Mouse (Mus musculus) thymus, postnatal 0 days (tissue): Measurements from ENCODE around the gene Traf5. TPM values are rescaled to one million over a fixed set of nuclear protein-coding genes. Genes with fewer than 3 reads are reported as not detected.

ENCODE experiments used
- DNase-seq: peaks from one replicate; pipeline ENCODE4 v3.0.0-alpha.2; 2015; ENCODE audit warnings: low spot score
- polyA plus RNA-seq: library from polyadenylated mRNA; unstranded; fragments of >200 nt; fragmentation: Nextera tagmentation; extraction: Ambion mirVana; gene quantifications from 2 replicates; pipeline ENCODE4 v1.2.1, GENCODE M21; 2015

The Traf5 gene
- polyA plus RNA-seq, 1 experiment from 2014 or later: 15.0 TPM

DNA sequence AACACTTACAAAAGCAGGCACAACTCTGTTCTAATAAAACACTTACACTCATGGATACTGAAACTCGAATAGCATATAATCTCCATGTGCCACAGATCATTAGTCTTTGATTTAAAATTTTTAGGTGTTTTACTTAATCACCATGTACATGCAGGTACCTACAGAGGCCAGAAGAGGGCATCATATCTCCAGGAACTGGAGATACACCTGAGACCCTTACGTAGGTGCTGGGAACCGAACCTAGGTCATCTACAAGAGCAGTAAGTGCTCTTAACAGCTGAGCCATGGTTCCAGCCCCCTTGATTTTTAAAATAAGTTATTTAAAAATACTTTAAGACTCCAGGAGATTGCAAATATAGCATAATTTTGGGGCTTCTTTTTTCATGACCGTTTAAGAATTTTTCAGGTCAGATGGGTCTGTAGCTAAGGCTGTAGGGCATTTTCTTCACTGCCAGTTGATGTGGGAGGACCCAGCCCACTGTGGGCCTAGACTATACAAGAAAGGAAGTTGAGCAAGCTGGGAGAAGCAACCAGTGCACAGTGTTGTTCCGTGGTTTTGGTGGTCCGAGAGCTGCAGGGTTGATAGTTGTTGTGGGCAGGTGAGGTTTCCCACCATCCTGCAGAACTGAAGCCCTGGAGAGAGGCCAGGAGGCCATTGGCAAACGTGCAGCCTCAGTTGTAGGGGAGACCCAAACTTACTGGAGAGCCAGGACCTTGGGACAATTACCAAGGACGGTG, 29.0 kb downstream of the Traf5 start:
- DNase-seq: no peak

GRCm38 (mm10) chr1:192062682-192063081, 29.7 kb downstream of the Traf5 start:
- DNase-seq: no peak

DNA sequence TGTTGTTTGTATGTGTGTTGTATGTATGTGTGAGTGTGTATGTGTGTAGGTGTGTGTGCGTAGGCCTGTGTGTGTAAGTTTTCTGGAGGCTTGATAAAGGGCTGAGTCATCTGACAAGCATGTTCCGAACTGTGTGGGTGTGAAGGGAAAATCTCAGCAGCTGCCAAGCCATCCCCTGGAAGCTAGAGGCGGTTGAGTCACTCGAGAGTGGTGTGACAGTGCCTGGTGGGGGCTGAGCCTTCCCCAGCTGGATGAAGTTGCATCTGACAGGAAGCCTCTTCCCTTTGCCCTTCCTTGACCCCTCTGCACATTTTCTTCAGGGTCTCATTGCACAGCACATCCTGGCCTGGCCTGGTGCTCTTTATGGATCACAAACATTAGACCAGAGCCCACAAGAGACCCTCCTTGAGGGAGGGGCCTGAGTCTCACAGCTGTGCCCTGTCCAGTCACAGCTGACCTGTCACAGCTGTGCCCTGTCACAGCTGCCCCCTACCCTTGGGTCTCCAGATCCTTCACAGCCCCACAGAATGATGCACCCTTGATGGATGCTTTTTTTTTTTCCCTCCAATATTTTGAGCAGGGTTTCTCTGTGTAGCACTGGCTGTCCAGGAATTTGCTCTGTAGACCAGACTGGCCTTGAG, 30.6 kb downstream of the Traf5 start:
- no peak for DNase-seq

DNA sequence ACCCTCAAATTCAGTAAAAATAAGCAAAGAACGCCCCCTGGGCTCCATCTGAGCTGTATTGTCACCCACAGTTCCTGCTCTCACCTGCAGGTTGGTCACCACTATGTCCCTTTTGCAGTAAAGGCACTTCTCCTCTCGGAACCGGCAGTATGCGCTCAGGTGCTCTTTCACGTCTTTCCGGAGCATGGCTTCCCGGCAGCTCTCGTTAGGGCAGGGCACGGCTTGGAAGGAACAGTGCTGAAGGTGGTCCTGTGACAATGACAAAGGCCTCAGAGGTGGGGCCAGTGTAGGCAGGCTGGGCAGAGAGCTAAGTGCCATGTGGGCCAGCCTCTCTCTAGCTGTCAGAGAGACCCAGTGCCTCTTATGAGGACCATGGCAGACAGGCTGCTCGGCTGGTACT, 33.4 kb downstream of the Traf5 start:
- DNase-seq: no peak

DNA sequence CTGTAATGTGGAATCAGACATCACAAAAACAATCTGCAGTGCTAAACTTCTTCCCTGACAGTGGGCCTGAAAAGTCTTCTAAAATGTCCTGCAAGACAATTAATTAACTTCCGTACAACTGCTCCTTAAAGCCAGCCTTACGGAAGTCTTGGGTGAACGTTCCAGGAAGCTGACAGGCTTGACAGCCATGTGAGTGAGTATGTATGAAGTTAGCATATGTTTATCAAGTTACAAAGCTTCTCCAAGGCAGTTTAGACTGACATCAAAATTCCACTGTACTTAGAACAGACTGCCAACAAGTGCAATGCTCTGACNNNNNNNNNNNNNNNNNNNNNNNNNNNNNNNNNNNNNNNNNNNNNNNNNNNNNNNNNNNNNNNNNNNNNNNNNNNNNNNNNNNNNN, 38.6 kb downstream of the Traf5 start:
- no peak for DNase-seq

GRCm38 (mm10) chr1:192052986-192053385, 39.4 kb downstream of the Traf5 start:
- no peak for DNase-seq

GRCm38 (mm10) chr1:192052461-192052860, 39.9 kb downstream of the Traf5 start:
- DNase-seq: no peak

- no peak for DNase-seq
Measured at GRCm38 (mm10) chr1:191999022-191999421, 93.3 kb downstream of the Traf5 start.

GRCm38 (mm10) chr1:191996621-191997185, 95.7 kb downstream of the Traf5 start:
- DNase-seq: no peak

DNA sequence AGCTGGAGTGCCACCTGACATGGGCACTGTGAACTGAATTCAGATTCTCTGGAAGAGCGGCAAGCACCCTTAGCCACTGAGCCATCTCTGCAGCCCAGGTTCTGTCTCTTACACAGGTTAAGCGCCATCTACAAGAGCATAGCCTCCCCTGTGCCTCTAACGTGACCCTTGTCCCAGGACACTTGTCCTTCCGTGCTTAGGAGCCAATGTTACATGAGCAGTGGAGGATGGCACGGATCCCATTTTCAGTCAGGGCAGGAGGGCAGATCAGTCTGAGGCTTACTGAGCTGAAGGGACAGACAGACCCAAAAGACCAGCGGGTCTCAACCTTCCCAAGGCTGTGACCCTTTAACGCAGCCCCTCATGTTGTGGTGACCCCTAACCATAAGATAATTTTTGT, 96.4 kb downstream of the Traf5 start:
- DNase-seq: no peak

DNA sequence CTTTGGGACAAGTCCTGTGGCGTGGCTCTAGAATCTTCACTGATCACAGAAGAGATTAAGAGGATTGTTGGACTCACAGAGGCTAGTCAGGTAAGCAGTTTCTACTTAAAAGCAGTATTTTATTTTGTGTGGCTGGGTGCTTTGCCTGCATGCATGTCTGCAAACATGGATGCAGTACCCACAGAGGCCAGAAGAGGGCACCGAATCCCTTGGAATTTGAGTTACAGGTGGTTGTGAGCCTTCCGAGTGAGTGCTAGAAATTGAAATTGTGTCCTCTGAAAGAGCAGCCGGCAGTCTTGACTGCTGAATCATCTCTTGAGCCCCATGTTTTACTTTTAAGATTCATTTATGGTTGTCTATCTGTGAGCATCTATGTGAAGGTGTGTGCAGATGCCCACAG, 96.9 kb downstream of the Traf5 start:
- peak; percentile 62 for DNase-seq

- DNase-seq: no peak
Measured at GRCm38 (mm10) chr1:191994476-191994875, 97.9 kb downstream of the Traf5 start.

- DNase-seq: no peak
Measured at GRCm38 (mm10) chr1:191992040-191992780, 100.1 kb downstream of the Traf5 start.

DNA sequence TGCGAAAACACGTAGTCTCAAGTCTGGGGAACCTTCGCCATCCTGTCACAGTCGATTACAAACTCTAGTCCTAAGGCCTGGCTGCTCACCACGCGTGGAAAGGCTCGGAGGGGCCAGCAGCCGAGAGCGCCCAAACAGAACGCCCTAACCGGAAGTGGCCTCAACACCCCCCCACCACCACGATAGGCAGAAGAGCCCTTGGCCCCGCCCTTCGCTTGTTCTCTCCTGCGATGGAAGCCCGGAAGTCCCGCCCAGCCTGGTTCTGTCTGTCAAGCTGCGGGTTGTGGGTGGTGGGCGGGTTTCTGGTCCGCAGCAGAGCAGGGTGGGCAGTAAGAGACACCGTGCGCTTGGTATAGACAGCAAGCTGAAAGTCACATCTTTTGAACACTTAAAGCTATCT, 102.4 kb downstream of the Traf5 start:
- DNase-seq: peak; percentile 98

- DNase-seq: no peak
Measured at GRCm38 (mm10) chr1:191989060-191989459, 103.3 kb downstream of the Traf5 start.

DNA sequence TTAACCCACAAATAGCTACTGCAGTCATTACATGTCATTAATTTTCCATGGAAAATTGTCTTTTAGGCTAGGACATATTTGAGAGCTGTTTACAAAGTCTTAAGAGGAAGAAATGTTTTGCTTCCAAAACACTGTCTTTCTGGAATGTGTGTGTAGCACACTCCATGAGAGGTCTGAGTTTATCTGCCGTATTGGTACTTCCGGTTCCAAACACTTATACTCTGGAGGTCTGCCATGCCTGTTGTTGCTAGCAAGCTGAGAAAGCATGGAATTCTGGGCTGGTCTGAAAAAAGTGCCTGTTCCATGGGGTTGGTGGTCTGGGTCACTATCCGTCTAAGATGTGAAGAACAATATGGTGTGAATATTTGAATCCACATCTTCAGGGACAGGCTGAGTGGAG, 103.7 kb downstream of the Traf5 start:
- DNase-seq: no peak

DNA sequence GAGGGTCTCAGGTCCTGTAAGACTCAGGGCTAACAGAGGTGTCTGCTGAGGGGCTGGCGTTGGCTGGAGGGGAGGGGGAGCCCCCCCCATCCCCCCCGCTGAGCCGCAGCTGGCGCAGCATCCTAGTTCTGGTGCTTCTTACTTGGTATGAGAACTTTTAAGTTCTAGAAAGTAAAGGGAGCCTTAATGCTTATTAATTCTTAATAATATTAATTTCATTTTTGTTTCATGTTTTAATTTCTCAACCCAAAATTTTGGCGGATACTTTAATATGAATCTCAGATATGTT, 104.9 kb downstream of the Traf5 start:
- DNase-seq: no peak

DNA sequence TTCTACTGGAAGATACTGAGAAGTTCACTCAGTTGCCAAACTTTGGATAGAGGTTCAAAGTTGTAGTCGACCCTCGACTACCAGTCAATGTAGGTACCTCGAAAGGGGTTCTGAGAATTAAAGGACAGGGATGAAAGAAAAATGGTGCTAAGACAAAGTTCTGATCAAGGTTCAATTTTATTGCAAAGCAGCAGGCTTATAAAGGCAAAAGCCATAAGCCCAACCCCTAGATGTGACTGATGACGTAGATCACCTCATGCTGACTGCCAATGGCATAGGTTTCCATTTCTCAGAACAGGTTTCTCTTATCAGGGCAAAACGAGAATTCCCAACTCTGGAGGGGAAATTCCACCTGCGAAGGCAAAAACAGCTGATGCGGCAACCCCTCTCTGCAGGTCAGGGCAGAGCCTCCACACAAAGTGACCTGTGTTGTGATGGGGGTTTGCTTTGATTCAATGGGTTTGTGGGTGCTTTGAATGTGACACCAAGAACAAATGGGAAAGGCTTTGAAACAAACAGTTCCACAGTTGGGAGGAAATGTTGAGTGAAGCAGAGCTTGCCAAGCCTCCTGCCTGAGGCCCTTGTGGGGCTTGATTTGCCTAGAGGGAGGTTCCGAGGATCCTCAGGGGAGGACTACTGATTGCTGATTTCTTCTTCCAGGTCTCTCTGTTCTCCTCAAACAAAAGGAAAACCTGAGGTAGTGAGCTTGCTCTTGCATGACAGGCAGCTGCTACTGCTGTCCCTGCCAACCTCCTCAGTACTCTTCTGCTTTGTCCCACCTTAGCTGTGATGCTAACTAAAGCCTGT, 105.5 kb downstream of the Traf5 start:
- DNase-seq: no peak

DNA sequence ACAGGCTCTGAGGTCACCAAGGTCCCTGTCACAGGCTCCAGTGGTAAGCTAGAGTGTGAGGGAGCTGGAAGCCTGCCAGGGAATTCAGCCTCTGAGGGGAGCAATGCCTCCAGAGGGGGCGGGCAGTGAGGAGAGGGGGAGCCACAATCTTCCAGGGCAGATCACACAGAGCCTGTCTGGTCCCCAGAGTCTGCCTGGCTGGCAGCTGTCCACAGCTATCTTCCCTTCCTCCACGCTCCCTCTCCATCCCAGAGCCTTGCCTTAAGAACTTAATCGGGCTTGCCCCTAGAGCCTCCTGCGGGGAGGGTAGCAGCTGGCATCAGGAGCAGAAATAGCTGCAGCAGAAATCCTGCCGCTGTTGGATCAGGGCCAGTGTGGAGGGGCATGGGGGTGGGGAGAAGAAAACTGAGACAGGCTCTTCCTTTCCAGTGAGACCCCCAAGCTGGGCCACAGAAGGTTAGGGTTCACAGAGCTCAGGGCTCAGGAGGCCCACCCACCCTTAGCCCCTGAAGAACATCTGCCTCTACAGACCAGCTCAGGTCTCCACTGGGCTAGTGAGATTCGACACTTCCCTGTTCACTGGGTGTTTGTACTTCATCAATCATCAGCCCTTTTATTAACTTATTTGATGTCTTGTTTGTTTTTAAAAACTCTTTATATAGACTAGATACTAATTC, 110.8 kb downstream of the Traf5 start:
- DNase-seq: no peak

- no peak for DNase-seq
Measured at GRCm38 (mm10) chr1:191977187-191977586, 115.2 kb downstream of the Traf5 start, which contains the start of gene Rd3. Rd3 (plus strand) TSS chr1:191977370.
